Mouse (Mus musculus) lung, adult 2 months (tissue): ENCODE data around the gene Oxtr.

ENCODE experiments used
- CTCF ChIP-seq: fragments of 200-500 bp; IDR thresholded peaks from 2 replicates; pipeline ENCODE4 v1.5.1; 2011; ENCODE audit warnings: mild to moderate bottlenecking, low read length, control low read depth; ENCODE audit not compliant: insufficient read depth
- POLR2A ChIP-seq: fragments of 200-500 bp; IDR thresholded peaks from 2 replicates; pipeline ENCODE4 v1.6.1; 2011; ENCODE audit warnings: low read depth, mild to moderate bottlenecking, control low read depth, low read length, borderline replicate concordance; ENCODE audit errors: extremely low read depth

GRCm38 (mm10) chr6:112525434-112525833 lies 35.7 kb upstream of the Oxtr start:
- TF ChIP-seq CTCF = no peak
- TF ChIP-seq POLR2A = no peak
